Mouse (Mus musculus): ENCODE data around the gene Iqcc.

DNA sequence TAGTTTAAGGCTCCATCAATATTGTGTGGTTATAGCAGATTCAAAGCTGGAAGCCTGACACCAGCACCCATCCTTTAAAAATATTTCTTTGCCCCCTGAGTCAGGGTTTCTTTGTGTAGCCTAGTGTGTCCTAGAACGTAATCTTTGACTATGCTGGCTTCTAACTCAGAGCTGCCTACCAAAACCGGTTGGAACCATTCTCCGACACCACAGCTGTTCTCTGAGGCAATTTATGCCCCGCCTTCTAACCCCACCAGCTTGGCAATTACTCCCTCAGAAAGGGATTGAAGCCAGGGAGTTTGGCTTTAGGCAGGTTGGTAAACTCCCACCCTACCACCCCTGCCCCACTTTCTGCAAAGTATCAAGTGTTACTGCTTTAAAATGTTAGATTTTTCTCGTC lies 22.9 kb upstream of the Iqcc start:
- TF ChIP-seq FLI1 (IDR thresholded peaks at IDR 0.05; ENCODE audit: low read length) (no peak), GATA1 (IDR thresholded peaks at IDR 0.05; ENCODE audit: borderline replicate concordance, low read length) (no peak)
